Mouse (Mus musculus) olfactory bulb, adult 2 months (tissue): Measurements from ENCODE around the gene Nxpe3. TPM values are rescaled to one million over a fixed set of nuclear protein-coding genes. Genes with fewer than 3 reads are reported as not detected.

Experiments used
- H3K27ac ChIP-seq: fragments of 200-500 bp; 2 replicates; pipeline ENCODE4 v1.5.1; 2012; ENCODE audit warnings: low read depth, low read length; ENCODE audit not compliant: insufficient read depth
- H3K4me1 ChIP-seq: fragments of 200-500 bp; 2 replicates; pipeline ENCODE4 v1.6.1; 2012; ENCODE audit warnings: low read length; ENCODE audit not compliant: control insufficient read depth, insufficient read depth
- H3K4me3 ChIP-seq: fragments of 200-500 bp; 2 replicates; pipeline ENCODE4 v1.5.1; 2012; ENCODE audit warnings: mild to moderate bottlenecking, low read depth, low read length, moderate library complexity; ENCODE audit not compliant: insufficient read depth
- CTCF ChIP-seq: fragments of 200-500 bp; IDR thresholded peaks from 2 replicates; pipeline ENCODE4 v1.5.1; 2012; ENCODE audit warnings: low read depth, mild to moderate bottlenecking, low read length, moderate library complexity; ENCODE audit not compliant: insufficient read depth
- POLR2A ChIP-seq: fragments of 200-500 bp; IDR thresholded peaks from 2 replicates; pipeline ENCODE4 v1.6.1; 2012; ENCODE audit warnings: mild to moderate bottlenecking, low read depth, low read length, moderate library complexity; ENCODE audit not compliant: insufficient read depth
- WGBS: fragments of 180-500 bp; shearing (Covaris S2); methylation state at CpG from one replicate; pipeline ENCODE4 v1.1.7; 2018; 5-methylcytosine and 5-hydroxymethylcytosine counted together
- polyA plus RNA-seq: library from polyadenylated mRNA; stranded (reverse); fragments of >200 nt; gene quantifications from 2 replicates; pipeline ENCODE4 v1.2.4, GENCODE M21; 2012; ENCODE audit warnings: low replicate concordance; ENCODE audit not compliant: missing spikeins, insufficient read depth, insufficient read length

Gene Nxpe3
- not detected in 2 replicates for polyA plus RNA-seq

DNA sequence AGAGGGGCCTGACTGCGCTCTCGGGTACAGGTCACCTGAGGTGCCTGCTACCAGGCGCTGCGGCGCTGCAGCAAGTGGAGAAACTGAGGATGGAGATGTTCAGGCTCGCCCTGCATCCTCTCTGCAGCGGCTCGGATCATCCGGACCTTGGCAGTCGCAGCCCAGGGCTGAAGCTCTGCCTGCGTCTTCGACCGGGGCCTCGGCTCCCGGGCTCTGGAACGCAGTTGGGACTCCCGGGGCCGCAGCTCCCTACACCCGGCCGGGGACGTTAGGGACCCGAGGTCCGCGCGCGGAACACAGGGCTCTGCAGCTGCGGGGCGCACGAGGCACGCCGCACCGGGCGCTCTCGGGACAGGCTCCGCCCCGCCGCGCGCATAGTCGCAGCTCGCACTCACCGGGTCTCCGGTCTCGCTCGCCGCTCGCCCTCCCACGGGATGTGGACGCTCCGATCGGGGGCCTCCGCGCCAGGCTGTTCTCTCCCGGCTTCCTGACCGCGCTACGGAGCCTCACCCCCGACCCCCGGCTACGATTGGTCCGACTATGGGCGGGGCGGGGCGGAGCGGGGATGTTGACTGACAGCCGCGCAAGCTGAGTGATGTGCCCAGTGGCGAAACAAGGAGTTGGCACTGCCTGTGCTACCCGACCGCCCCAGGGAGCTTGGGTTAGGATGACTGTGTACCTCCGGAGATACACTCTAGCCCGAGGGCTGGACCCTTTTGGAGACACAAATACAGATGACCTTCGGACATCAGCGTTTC, at the start of gene Nxpe3:
TSS of gene Nxpe3 (minus strand) at position 393 of the 758 bp plus-strand sequence.
- H3K4me1 ChIP-seq, result no peaks in the 10 kb centered on the region
- WGBS, result under 1% methylated on average over 74 of the region's 74 CpGs
- TF ChIP-seq CTCF (no peak), POLR2A (peak; percentile 14)
- peak within 1 kb of the TSS; percentile 78 for H3K27ac ChIP-seq
- H3K4me3 ChIP-seq, result peak within 1 kb of the TSS; percentile 86

DNA sequence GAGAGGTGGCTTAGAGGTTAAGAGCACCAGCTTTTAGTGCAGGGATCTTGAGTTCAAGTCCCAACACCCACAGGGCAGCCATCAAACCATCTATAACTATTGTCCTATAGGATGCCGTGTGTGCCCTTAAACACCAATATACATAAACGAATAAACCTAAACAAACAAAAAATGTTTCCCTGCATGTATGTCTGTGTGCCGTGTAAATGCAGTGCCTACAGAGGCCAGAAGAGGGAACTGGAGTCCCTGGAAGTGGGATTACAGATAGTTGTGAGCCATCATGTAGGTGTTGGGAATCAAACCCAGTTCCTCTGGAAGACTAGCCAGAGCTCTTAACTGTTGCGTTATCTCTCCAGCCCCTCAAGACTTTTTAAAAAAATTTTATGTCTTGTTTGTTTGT, 45.7 kb upstream of the Nxpe3 start:
- WGBS, result 97% methylated on average over 4 of the region's 4 CpGs
- no peak for TF ChIP-seq POLR2A
- no peak for TF ChIP-seq CTCF
- H3K4me3 ChIP-seq, result no peak overlapping the region
- H3K4me1 ChIP-seq, result no peaks in the 10 kb centered on the region
- H3K27ac ChIP-seq, result no peak overlapping the region

DNA sequence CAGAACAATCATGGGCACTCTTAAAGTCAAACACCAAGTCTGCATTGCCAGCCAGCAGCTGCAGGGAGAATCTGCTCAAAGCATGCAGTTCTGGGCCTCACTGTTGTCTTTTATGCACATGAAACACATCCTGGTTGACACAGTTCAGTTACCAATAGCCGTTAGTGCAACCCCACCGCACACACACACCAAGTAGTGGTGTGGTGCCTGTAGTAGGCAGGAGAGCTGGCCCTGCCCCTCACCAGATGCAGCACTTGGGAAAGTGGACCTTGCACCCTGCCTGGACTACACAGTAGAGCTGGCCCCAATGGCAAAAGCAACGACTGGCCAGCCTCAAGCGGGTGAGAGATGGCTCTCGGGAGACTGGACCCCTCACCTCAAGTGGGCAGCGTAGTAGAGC, 44.6 kb upstream of the Nxpe3 start:
- Histone ChIP-seq H3K27ac (no peak overlapping the region), H3K4me1 (no peaks in the 10 kb centered on the region), H3K4me3 (no peak overlapping the region)
- WGBS, result 88% methylated on average over 6 of the region's 6 CpGs
- no peak for TF ChIP-seq CTCF
- no peak for TF ChIP-seq POLR2A

DNA sequence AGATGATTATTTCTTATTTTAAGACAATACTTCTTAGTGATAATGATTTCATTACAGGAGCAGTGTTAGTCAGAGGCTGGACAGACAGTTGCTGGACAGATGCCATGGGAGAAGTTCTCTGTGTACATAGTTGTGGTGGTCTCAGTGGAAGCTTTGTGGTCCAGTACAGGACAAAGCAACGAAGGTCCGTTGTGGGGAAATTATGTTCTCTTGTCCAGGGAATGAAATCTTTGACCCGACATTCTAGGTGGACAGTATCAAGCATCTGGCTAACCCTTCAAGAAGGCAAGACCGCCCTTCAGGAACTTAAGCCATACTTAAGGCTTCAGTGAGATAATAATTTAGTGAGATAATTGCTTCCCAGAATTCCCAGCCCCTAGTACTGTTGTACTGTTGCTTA, 43.7 kb upstream of the Nxpe3 start:
- no peak overlapping the region for H3K4me3 ChIP-seq
- H3K27ac ChIP-seq, result no peak overlapping the region
- H3K4me1 ChIP-seq, result no peaks in the 10 kb centered on the region
- TF ChIP-seq CTCF (no peak), POLR2A (no peak)
- WGBS, result 81% methylated on average over 4 of the region's 4 CpGs

DNA sequence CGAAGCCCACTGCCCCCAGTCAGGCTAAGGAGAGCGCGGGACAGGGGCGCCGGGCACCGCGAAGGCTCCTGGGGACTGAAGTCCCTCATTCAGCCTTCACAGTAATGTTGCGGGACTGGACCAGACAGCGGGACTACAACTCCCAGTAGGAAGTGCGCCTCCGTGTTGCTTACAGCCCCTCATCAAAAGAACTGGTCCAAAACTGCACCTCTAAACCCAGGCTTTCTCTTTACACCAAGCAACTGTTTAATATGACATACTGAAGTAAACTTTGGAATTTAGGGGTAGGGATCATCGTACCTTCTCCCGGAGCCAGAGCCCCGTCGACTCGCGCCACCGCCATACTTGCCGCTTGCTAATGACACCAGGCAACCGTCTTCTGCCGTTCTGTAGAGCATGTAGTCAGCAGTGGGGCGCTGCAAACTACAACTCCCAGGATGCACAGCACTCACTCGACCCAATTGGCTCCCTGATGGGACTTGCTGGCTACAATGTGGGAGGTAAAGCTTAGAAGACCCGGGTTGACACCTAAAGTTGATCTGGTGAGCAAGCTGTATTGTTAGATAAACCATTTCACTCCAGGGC, 39.5 kb upstream of the Nxpe3 start, which contains the start of gene Cep97:
TSS of gene Cep97 (minus strand) at position 403 of the 585 bp plus-strand sequence.
- peak within 1 kb of the TSS; percentile 81 for H3K4me3 ChIP-seq
- under 1% methylated on average over 24 of the region's 24 CpGs for WGBS
- TF ChIP-seq CTCF (no peak), POLR2A (peak; percentile 63; the same call in 1 of the 2 replicates)

DNA sequence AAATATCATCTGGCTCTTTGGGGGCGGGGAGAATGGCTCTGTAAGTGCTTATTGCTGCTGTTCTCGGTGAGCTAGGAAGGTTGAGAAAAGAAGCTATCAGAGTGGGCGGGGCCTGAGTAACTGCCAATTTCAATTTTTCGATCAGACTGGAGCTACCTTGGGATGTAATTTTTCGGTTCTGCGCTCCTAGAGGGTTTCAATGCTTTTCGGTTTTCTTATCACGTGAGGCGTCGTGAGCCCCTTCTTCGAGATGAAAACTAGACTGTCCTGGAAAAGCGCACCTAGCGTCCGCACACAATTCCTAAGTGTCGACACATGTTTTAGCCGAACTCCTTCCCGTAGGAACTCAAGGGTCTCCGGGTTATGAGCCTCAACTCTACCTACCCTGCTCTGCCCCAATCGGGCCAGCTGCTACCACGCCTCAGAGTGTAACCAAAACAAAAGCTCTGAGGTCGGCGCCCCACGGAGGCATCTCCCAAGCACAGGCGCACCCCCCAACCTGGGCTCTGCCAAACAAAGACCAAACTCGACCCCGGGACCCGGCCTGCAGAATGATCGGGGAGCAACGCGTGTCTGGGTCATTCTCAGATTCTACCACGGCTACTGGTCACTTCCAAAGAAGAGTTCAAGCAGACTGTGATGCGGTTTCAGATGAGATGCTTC, 38.7 kb upstream of the Nxpe3 start:
- H3K27ac ChIP-seq, result peak overlapping the region; percentile 34; the same call in 1 of the 2 replicates
- no peaks in the 10 kb centered on the region for H3K4me1 ChIP-seq
- TF ChIP-seq POLR2A (no peak), CTCF (no peak)
- H3K4me3 ChIP-seq, result peak overlapping the region; percentile 81
- WGBS, result 0% methylated on average over 32 of the region's 32 CpGs

More for the DNA sequence above, 39.5 kb upstream of the Nxpe3 start, which contains the start of gene Cep97:
- H3K4me1 ChIP-seq, result no peaks in the 10 kb centered on the region
- peak within 1 kb of the TSS; percentile 57 for H3K27ac ChIP-seq

DNA sequence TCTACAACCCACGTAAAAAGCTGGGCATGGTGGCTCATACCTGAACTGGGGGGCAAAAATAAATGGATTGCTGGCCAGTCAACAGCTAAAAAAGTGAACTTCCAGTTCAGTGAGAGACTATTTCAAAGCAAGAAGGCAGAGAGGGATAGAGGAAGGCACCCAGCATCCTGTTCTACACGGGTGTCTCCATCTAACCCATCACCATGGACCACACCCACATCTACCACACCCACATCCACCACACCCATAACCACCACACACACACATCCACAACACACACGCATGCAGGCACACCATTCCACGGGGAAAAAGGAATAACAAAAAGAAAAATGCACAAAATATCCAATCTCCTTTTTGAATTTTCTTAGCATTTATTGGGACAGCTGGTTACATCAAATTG, 28.9 kb upstream of the Nxpe3 start:
- WGBS, result 92% methylated on average over 4 of the region's 4 CpGs
- Histone ChIP-seq H3K27ac (no peak overlapping the region), H3K4me1 (no peaks in the 10 kb centered on the region), H3K4me3 (no peak overlapping the region)
- no peak for TF ChIP-seq CTCF
- TF ChIP-seq POLR2A, result no peak

DNA sequence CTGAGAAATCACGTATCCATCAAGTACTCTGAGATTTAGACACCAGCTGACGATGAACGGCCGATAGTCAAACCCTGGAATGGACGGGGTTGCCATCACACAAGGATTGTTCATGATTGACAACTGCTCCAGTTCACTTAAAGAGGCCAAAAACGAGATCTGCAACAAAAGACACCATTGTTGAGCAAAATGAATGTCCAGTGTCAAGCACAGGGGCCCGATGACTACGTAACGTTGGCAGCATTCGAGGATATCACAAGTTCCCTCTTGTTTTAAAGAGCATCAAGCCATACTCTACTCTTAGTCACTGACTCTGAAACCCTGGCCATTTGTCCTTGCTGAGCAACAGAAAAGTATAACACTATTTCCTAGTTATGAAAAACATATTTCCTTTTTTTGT, 27.0 kb upstream of the Nxpe3 start:
- no peak overlapping the region for H3K4me3 ChIP-seq
- TF ChIP-seq POLR2A, result no peak
- no peak for TF ChIP-seq CTCF
- no peaks in the 10 kb centered on the region for H3K4me1 ChIP-seq
- WGBS, result 79% methylated on average over 10 of the region's 10 CpGs
- H3K27ac ChIP-seq, result no peak overlapping the region

DNA sequence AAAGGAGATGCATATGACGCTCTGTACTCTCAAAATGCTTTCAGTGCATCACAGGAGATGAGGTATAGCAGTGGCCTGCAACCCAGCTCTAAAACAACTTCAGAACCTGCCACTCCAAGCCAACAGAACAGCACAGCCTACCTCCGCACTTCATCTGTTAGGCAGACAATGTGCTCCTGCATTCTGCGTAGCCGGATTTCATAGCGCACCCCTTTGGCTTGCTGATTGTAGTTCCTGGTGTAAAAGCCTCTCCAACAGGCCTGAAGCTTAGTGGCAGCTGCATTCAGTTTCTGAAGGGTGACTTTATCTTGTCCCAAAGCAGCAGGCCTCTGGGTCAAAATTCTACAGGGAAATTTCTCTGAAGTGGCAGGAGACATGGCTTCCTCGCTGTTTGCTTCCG, 19.6 kb upstream of the Nxpe3 start:
- Histone ChIP-seq H3K4me1 (no peaks in the 10 kb centered on the region), H3K4me3 (no peak overlapping the region), H3K27ac (no peak overlapping the region)
- WGBS, result 96% methylated on average over 7 of the region's 7 CpGs
- TF ChIP-seq POLR2A, result no peak
- TF ChIP-seq CTCF, result no peak
